Comparison of ENCODE assay signal across 8 mouse cellular contexts in genomic region chr10:121350357-121351065, GRCm38 (mm10). TPM values are rescaled to one million over a fixed set of nuclear protein-coding genes. Genes with fewer than 3 reads are reported as not detected.
DNase-seq lines count a peak whose midpoint lies in the region; ATAC-seq and TF ChIP-seq lines count a peak whose summit lies in the region.

No protein-coding gene starts in this region.

- H3K27ac ChIP-seq in forebrain, postnatal 0 days (ENCODE audit: low read depth, low read length) = no peak overlapping the region
- H3K27ac ChIP-seq in kidney, embryonic 14.5 days (ENCODE audit: low read depth, low read length) = no peak overlapping the region

- H3K36me3 ChIP-seq in erythroblast, embryonic 14.5 days (ENCODE audit: control insufficient read depth) = no peaks in the 10 kb centered on the region
- H3K36me3 ChIP-seq in forebrain, postnatal 0 days (ENCODE audit: insufficient read depth) = no peaks in the 10 kb centered on the region
- no peaks in the 10 kb centered on the region for H3K36me3 ChIP-seq in kidney, embryonic 14.5 days (ENCODE audit: control insufficient read depth, insufficient read depth, low read length)

- 0 out of 2 replicates have a peak, but pooled peaks have one; percentile 5 for TF ChIP-seq CTCF in forebrain, postnatal 0 days (IDR thresholded peaks at IDR 0.05; ENCODE audit: low read depth)

- peaks cover 8% of the 10 kb centered on the region for H3K9me3 ChIP-seq in erythroblast, embryonic 14.5 days (ENCODE audit: control insufficient read depth, low read length)
- no peaks in the 10 kb centered on the region for H3K9me3 ChIP-seq in forebrain, postnatal 0 days (ENCODE audit: low read length)
- no peaks in the 10 kb centered on the region for H3K9me3 ChIP-seq in kidney, embryonic 14.5 days (ENCODE audit: control insufficient read depth, low read length)

- intact Hi-C loops in gastrocnemius, postnatal 36 days (cut with DNase I) = no loop called here

- WGBS in forebrain, postnatal 0 days = 2% methylated on average over 35 of the region's 35 CpGs
- WGBS in kidney, embryonic 14.5 days = 1% methylated on average over 33 of the region's 35 CpGs

- DNase-seq in adrenal gland, postnatal 10 days = peak; percentile 33
- DNase-seq in forebrain, postnatal 0 days = no peak
- DNase-seq in testis, postnatal 10 days (ENCODE audit: low spot score) = peak; percentile 46
- DNase-seq in gastrocnemius, postnatal 36 days = no peak

- peaks cover 5% of the 10 kb centered on the region for H3K4me1 ChIP-seq in erythroblast, embryonic 14.5 days (ENCODE audit: control insufficient read depth)
- peaks cover 7% of the 10 kb centered on the region; the same call in 1 of the 2 replicates for H3K4me1 ChIP-seq in forebrain, postnatal 0 days (ENCODE audit: insufficient read depth)
- peaks cover 7% of the 10 kb centered on the region; the same call in 1 of the 2 replicates for H3K4me1 ChIP-seq in kidney, embryonic 14.5 days (ENCODE audit: control insufficient read depth, insufficient read depth, low read length)

- peaks cover 46% of the 10 kb centered on the region for H3K27me3 ChIP-seq in erythroblast, embryonic 14.5 days (ENCODE audit: control insufficient read depth)
- peaks cover 5% of the 10 kb centered on the region for H3K27me3 ChIP-seq in forebrain, postnatal 0 days (ENCODE audit: insufficient read depth, low read length)
- peaks cover 21% of the 10 kb centered on the region for H3K27me3 ChIP-seq in kidney, embryonic 14.5 days (ENCODE audit: control insufficient read depth, insufficient read depth, low read length)

- peak overlapping the region; percentile 33; the same call in 1 of the 2 replicates for H3K9ac ChIP-seq in forebrain, postnatal 0 days
- H3K9ac ChIP-seq in kidney, embryonic 14.5 days (ENCODE audit: low read depth, low read length) = peak overlapping the region; percentile 50; the same call in 1 of the 2 replicates

- H3K4me3 ChIP-seq in erythroblast, embryonic 14.5 days (replicated peaks) = peak overlapping the region; percentile 39
- peak overlapping the region; percentile 44 for H3K4me3 ChIP-seq in forebrain, postnatal 0 days (ENCODE audit: low read depth, low read length)
- peak overlapping the region; percentile 55 for H3K4me3 ChIP-seq in kidney, embryonic 14.5 days (ENCODE audit: low read length)

- ATAC-seq in erythroblast, adult 5-6 weeks (replicated peaks; ENCODE audit: low FRiP score, poor library complexity, severe bottlenecking) = no peak
- ATAC-seq in forebrain, postnatal 0 days = no peak
- peak; percentile 58 for ATAC-seq in kidney, embryonic 14.5 days (ENCODE audit: low FRiP score, low TSS enrichment)
- ATAC-seq in megakaryocyte, adult 5-6 weeks (ENCODE audit: poor library complexity, severe bottlenecking) = peak; percentile 36

- H3K4me2 ChIP-seq in forebrain, postnatal 0 days (ENCODE audit: low read depth) = peak overlapping the region; percentile 88
- peak overlapping the region; percentile 95 for H3K4me2 ChIP-seq in kidney, embryonic 14.5 days (replicated peaks; ENCODE audit: low read depth, low read length)

RNA-seq across cellular contexts. Expression of gene Tbc1d30, which starts 0.6 kb away (rescaled TPM):
- not detected in 2 replicates for polyA plus RNA-seq in erythroblast, embryonic 14.5 days (2012)
- 0.42 TPM in 1 of 2 replicates, not detected in the other for total RNA-seq in erythroblast, adult 5-6 weeks (2015; ENCODE audit: low replicate concordance)
- 0.14 and 0.60 TPM in 2 replicates for total RNA-seq in erythroblast, adult 5-6 weeks (2017; ENCODE audit: low replicate concordance)
- total RNA-seq in adrenal gland, postnatal 10 days (2021) = 1 to 10 TPM; 2.3 to 3.9 TPM
- 34.7 and 36.0 TPM in 2 replicates for total RNA-seq in forebrain, postnatal 0 days (2014; rRNA removed)
- 5.6 and 7.5 TPM in 2 replicates for polyA plus RNA-seq in forebrain, postnatal 0 days (2015; fragmentation: Nextera tagmentation; extraction: Ambion mirVana)
- 0.60 and 0.76 TPM in 2 replicates for polyA plus RNA-seq in kidney, embryonic 14.5 days (2014; fragmentation: Nextera tagmentation; extraction: Ambion mirVana)
- total RNA-seq in megakaryocyte, adult 5-6 weeks (2015) = 0.23 and 0.42 TPM in 2 replicates
- total RNA-seq in megakaryocyte, adult 5-6 weeks (2017) = 0.40 and 1.8 TPM in 2 replicates
- under 1 TPM; 0.42 to 0.46 TPM for total RNA-seq in gastrocnemius, postnatal 36 days (2021)

RNA-seq across cellular contexts. Expression of gene Gns, which starts 14.4 kb away (rescaled TPM):
- 0.21 and 0.28 TPM in 2 replicates for polyA plus RNA-seq in erythroblast, embryonic 14.5 days (2012)
- total RNA-seq in erythroblast, adult 5-6 weeks (2015; ENCODE audit: low replicate concordance) = 9.6 and 15.3 TPM in 2 replicates
- 4.9 and 11.6 TPM in 2 replicates for total RNA-seq in erythroblast, adult 5-6 weeks (2017; ENCODE audit: low replicate concordance)
- total RNA-seq in adrenal gland, postnatal 10 days (2021) = 100 to 1,000 TPM; 115 to 120 TPM
- 44.7 and 67.8 TPM in 2 replicates for total RNA-seq in forebrain, postnatal 0 days (2014; rRNA removed)
- 31.4 and 40.4 TPM in 2 replicates for polyA plus RNA-seq in forebrain, postnatal 0 days (2015; fragmentation: Nextera tagmentation; extraction: Ambion mirVana)
- 26.5 and 48.7 TPM in 2 replicates for polyA plus RNA-seq in kidney, embryonic 14.5 days (2014; fragmentation: Nextera tagmentation; extraction: Ambion mirVana)
- total RNA-seq in megakaryocyte, adult 5-6 weeks (2015) = 41.1 and 48.9 TPM in 2 replicates
- total RNA-seq in megakaryocyte, adult 5-6 weeks (2017) = 33.8 and 40.7 TPM in 2 replicates
- total RNA-seq in gastrocnemius, postnatal 36 days (2021) = 10 to 100 TPM; 24.6 to 27.9 TPM

Comparison
In these comparisons a context has a peak if more than half of its experiments do, and no peak if none do; other contexts are left out.
1. ATAC-seq: peak in kidney, embryonic 14.5 days (single experiment) and megakaryocyte, adult 5-6 weeks (single experiment); none in erythroblast, adult 5-6 weeks (single experiment) and forebrain, postnatal 0 days (single experiment).
2. DNase-seq: peak in adrenal gland, postnatal 10 days (single experiment) and testis, postnatal 10 days (single experiment); none in forebrain, postnatal 0 days (single experiment) and gastrocnemius, postnatal 36 days (0 of 2).
3. Peak in every context shown above with its lines, with median percentiles within 50 percentile points of each other: H3K4me3 ChIP-seq.